Mouse (Mus musculus): ENCODE data around the gene Csrnp1. TPM values are rescaled to one million over a fixed set of nuclear protein-coding genes. Genes with fewer than 3 reads are reported as not detected.

Csrnp1 gene
- polyA plus RNA-seq, 1 experiment from 2014 or later, result 2.0 TPM

DNA sequence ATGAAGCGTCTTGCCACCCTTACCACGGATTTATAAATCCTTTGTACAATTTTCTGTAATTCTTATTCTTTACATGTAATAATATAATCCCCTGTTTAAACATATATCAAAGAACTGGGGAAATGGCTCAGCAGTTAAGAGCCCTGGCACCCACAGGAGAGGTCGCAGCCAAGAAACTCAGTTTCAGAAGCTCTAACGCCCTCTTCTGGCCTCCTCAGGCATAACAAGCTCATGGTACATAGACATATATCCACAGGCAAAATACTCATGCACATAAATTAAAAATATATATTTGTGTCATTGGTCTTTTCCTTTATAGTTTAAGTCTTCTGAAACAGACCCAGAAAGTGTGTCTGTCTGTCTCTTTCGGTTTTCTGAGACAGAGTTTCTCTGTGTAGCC lies 9.8 kb downstream of the Csrnp1 start:
- H3K4me2 ChIP-seq (ENCODE audit: low read length), result no peak overlapping the region
- H3K9ac ChIP-seq (replicated peaks; ENCODE audit: low read depth, low read length), result no peak overlapping the region
- no peak overlapping the region for H3K27ac ChIP-seq (ENCODE audit: low read length)
- 85% methylated on average over 5 of the region's 5 CpGs for WGBS
- H3K9me3 ChIP-seq (ENCODE audit: control insufficient read depth, low read length), result no peaks in the 10 kb centered on the region
- peaks cover 46% of the 10 kb centered on the region for H3K4me1 ChIP-seq (replicated peaks; ENCODE audit: control insufficient read depth, insufficient read depth, low read length)
- ATAC-seq, result no peak
- H3K4me3 ChIP-seq (replicated peaks; ENCODE audit: low read length), result no peak overlapping the region
- H3K36me3 ChIP-seq (ENCODE audit: control insufficient read depth, insufficient read depth), result no peaks in the 10 kb centered on the region
- H3K27me3 ChIP-seq (replicated peaks; ENCODE audit: control insufficient read depth, insufficient read depth, low read length), result no peaks in the 10 kb centered on the region

DNA sequence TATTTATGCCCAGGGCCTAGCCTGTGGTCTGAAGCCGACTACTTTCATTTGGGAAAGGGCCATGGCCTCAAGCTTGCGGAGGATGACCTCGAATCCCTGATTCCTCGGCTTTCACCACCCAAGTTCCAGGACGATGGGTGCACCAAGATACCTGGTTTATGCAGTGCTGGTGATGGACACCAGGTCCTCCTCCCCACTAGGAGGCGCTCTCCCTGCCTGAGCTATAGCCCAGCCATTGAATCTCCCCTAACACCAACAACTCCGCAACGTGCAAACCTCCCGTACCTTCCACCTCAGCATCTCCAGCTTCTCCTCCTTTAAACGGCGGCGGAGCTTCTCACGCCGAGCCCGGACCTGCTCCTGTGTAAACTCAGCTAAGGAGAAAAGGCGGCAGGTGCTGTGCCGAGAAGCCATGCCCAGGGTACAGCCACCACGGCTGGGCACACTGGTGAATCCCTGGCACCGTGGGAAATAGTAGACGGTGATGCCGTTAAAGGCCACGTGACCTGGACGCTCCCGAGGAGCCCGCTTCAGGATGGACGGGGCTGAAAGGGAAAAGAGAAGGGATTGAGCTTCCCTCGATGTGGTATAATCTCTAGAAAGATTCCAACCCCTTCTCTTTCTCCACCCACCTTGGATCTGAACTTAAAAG lies 10.5 kb downstream of the Csrnp1 start:
- Histone ChIP-seq H3K4me3 (replicated peaks; ENCODE audit: low read length) (no peak overlapping the region), H3K4me2 (ENCODE audit: low read length) (no peak overlapping the region), H3K4me1 (replicated peaks; ENCODE audit: control insufficient read depth, insufficient read depth, low read length) (peaks cover 46% of the 10 kb centered on the region), H3K9ac (replicated peaks; ENCODE audit: low read depth, low read length) (no peak overlapping the region), H3K27ac (ENCODE audit: low read length) (no peak overlapping the region), H3K27me3 (replicated peaks; ENCODE audit: control insufficient read depth, insufficient read depth, low read length) (no peaks in the 10 kb centered on the region), H3K9me3 (ENCODE audit: control insufficient read depth, low read length) (no peaks in the 10 kb centered on the region), H3K36me3 (ENCODE audit: control insufficient read depth, insufficient read depth) (no peaks in the 10 kb centered on the region)
- 96% methylated on average over 27 of the region's 27 CpGs for WGBS
- ATAC-seq, result no peak

DNA sequence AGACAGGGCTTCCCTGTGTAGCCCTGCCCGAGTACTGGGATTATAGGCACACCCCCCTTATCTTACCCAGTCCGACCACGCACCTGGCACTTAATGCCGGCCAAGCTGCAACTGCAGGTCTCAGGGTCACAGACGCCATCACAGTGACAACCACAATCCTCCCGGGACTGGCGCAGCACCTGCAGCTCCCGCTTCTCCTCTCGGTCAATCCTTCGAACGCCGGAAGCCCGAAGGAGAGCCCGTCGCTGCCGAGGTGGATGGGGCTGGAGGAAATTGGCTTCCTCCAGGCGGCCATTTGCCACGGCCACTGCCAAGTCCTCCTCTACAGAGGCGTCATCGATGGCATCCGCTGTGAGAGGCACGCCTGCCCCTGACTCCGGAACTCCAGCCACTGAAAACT lies 11.2 kb downstream of the Csrnp1 start:
- Histone ChIP-seq H3K27me3 (replicated peaks; ENCODE audit: control insufficient read depth, insufficient read depth, low read length) (no peaks in the 10 kb centered on the region), H3K27ac (ENCODE audit: low read length) (no peak overlapping the region), H3K36me3 (ENCODE audit: control insufficient read depth, insufficient read depth) (no peaks in the 10 kb centered on the region), H3K9me3 (ENCODE audit: control insufficient read depth, low read length) (no peaks in the 10 kb centered on the region), H3K4me1 (replicated peaks; ENCODE audit: control insufficient read depth, insufficient read depth, low read length) (peaks cover 41% of the 10 kb centered on the region), H3K4me3 (replicated peaks; ENCODE audit: low read length) (no peak overlapping the region), H3K9ac (replicated peaks; ENCODE audit: low read depth, low read length) (no peak overlapping the region), H3K4me2 (ENCODE audit: low read length) (no peak overlapping the region)
- 90% methylated on average over 23 of the region's 23 CpGs for WGBS
- no peak for ATAC-seq

DNA sequence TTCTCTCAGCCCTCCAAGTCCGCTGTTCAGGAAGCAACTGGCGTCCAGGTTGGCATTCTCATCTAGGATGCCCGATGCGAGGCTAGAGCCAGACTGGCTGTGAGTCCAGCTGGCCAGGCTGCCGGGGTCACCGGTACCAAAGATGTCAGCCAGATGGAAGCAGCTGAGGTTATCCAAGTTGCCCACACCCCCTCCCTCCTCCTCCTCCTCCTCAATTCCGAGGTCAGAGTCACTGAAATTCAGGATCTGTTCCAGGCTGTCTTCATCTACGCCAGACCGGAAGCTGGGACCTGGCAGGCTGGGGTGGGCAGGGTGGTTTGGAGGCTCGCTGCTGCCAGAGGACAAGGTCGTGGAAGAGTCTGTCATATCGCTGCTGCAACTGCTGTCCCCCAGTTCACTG lies 11.9 kb downstream of the Csrnp1 start:
- WGBS, result 83% methylated on average over 12 of the region's 12 CpGs
- no peaks in the 10 kb centered on the region for H3K36me3 ChIP-seq (ENCODE audit: control insufficient read depth, insufficient read depth)
- H3K4me3 ChIP-seq (replicated peaks; ENCODE audit: low read length), result no peak overlapping the region
- no peaks in the 10 kb centered on the region for H3K27me3 ChIP-seq (replicated peaks; ENCODE audit: control insufficient read depth, insufficient read depth, low read length)
- peaks cover 34% of the 10 kb centered on the region for H3K4me1 ChIP-seq (replicated peaks; ENCODE audit: control insufficient read depth, insufficient read depth, low read length)
- H3K27ac ChIP-seq (ENCODE audit: low read length), result no peak overlapping the region
- no peak overlapping the region for H3K4me2 ChIP-seq (ENCODE audit: low read length)
- no peak for ATAC-seq
- no peaks in the 10 kb centered on the region for H3K9me3 ChIP-seq (ENCODE audit: control insufficient read depth, low read length)
- no peak overlapping the region for H3K9ac ChIP-seq (replicated peaks; ENCODE audit: low read depth, low read length)

DNA sequence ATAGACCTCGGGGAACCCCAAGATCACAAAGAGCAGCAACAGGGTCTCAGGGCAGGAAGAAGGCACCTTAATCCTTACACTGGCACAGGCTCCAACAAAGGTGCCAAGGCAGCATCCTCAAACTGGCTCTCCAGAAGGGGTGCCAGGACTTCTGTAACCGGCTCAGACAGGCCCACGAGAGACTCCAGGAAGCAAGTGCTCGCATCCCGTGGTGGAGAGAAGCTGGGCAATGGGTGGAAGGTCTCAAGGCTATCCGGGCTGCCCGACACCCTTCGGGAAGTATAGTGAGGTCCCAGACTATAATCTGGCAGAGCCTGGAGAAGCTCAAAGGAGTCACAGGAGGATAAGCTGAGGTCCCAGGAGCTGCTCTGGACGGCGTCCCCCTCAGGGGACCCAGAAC lies 12.3 kb downstream of the Csrnp1 start:
- H3K4me1 ChIP-seq (replicated peaks; ENCODE audit: control insufficient read depth, insufficient read depth, low read length), result peaks cover 30% of the 10 kb centered on the region
- no peak for ATAC-seq
- no peaks in the 10 kb centered on the region for H3K36me3 ChIP-seq (ENCODE audit: control insufficient read depth, insufficient read depth)
- no peaks in the 10 kb centered on the region for H3K9me3 ChIP-seq (ENCODE audit: control insufficient read depth, low read length)
- no peak overlapping the region for H3K4me2 ChIP-seq (ENCODE audit: low read length)
- no peak overlapping the region for H3K4me3 ChIP-seq (replicated peaks; ENCODE audit: low read length)
- H3K27me3 ChIP-seq (replicated peaks; ENCODE audit: control insufficient read depth, insufficient read depth, low read length), result no peaks in the 10 kb centered on the region
- WGBS, result 77% methylated on average over 10 of the region's 10 CpGs
- no peak overlapping the region for H3K9ac ChIP-seq (replicated peaks; ENCODE audit: low read depth, low read length)
- no peak overlapping the region for H3K27ac ChIP-seq (ENCODE audit: low read length)

DNA sequence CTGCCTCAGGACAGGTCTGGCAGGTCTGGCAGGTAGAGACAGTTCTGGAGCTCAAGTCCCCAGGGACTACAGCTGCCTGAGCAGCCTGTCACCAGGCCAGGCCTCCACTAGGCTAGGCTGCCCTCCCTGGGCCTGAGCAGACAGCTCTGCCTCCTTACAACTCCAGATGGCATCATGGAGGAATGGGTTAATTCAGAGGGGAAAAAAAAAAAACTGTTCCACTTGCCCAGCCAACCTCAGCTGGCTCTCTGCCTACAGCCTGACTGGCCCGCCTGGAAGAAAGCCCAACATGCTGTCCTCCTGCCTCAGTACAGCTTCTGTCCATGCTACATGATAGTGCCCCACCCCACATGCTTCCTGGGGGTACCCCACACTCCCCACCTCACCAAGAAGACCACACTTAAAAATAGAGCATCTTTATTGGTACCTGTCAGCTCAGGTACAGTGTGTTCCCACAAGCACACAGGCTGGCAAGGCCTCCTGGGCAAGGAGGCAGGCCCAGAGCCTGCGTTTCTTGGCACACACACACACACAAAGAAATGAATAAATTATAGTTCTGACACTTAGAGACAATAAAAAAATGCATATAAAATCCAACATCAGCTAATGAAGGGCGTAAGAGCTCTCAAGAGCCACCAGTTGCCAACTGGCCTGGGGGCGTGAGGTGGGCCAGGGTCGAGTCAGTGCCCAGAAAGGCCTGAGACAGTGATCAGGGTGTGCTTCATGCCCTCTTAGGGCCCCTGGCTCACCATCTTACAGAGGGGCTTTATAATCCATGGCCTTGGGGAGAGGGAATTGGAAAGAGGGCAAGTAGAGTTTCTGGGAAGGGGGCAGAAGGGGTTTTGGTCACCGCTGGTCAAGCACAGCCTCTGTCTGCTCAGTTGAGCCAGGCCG lies 13.4 kb downstream of the Csrnp1 start:
- H3K4me1 ChIP-seq (replicated peaks; ENCODE audit: control insufficient read depth, insufficient read depth, low read length), result peaks cover 27% of the 10 kb centered on the region
- no peak overlapping the region for H3K4me3 ChIP-seq (replicated peaks; ENCODE audit: low read length)
- H3K4me2 ChIP-seq (ENCODE audit: low read length), result no peak overlapping the region
- no peak overlapping the region for H3K9ac ChIP-seq (replicated peaks; ENCODE audit: low read depth, low read length)
- peak overlapping the region; percentile 82 for H3K27ac ChIP-seq (ENCODE audit: low read length)
- H3K27me3 ChIP-seq (replicated peaks; ENCODE audit: control insufficient read depth, insufficient read depth, low read length), result no peaks in the 10 kb centered on the region
- no peaks in the 10 kb centered on the region for H3K36me3 ChIP-seq (ENCODE audit: control insufficient read depth, insufficient read depth)
- 51% methylated on average over 7 of the region's 7 CpGs for WGBS
- ATAC-seq, result peak; percentile 81
- no peaks in the 10 kb centered on the region for H3K9me3 ChIP-seq (ENCODE audit: control insufficient read depth, low read length)

DNA sequence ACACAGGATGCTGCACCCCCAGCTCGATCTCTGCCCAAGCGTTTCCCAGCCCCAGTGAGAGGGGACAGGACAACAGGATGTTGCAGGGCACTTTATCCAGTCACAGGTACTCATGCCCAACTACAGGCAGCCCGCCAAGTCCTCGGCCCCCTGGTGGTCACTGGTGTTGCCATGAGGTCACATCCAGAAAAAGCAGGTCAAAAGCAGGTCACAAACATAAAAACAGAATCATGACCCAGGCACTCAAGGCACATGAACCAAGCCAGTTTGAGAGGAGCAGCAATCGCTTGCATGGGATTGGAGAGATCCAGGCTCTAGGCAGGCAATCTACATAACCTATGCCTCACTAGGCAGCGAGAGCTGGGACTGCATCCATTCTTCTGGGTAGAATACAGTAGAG lies 14.2 kb downstream of the Csrnp1 start:
- no peak overlapping the region for H3K4me2 ChIP-seq (ENCODE audit: low read length)
- H3K27ac ChIP-seq (ENCODE audit: low read length), result peak overlapping the region; percentile 82
- peak; percentile 21; the same call in 1 of the 2 replicates for ATAC-seq
- H3K9ac ChIP-seq (replicated peaks; ENCODE audit: low read depth, low read length), result no peak overlapping the region
- WGBS, result 39% methylated on average over 6 of the region's 6 CpGs
- no peak overlapping the region for H3K4me3 ChIP-seq (replicated peaks; ENCODE audit: low read length)
- no peaks in the 10 kb centered on the region for H3K36me3 ChIP-seq (ENCODE audit: control insufficient read depth, insufficient read depth)
- H3K27me3 ChIP-seq (replicated peaks; ENCODE audit: control insufficient read depth, insufficient read depth, low read length), result no peaks in the 10 kb centered on the region
- no peaks in the 10 kb centered on the region for H3K9me3 ChIP-seq (ENCODE audit: control insufficient read depth, low read length)
- H3K4me1 ChIP-seq (replicated peaks; ENCODE audit: control insufficient read depth, insufficient read depth, low read length), result peaks cover 27% of the 10 kb centered on the region

DNA sequence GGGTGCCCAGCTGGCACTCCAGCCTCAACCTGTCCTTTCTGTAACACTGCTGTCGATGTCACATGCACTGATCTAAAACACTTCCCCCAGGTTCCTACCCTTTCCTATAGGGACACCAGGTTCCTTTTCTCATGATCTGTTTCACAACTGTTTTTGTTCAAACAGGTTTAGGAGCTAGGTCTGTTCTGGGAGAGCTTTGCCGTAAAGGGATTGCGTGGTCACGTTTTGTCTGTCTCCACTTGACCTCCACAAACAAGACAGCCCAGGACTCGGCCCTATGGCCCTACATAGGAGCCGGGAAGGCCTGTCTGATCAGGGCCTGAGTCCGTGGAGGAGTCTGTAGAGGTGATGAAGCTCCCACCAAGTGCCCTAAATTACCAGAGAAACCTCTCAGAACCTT lies 14.6 kb downstream of the Csrnp1 start:
- Histone ChIP-seq H3K27ac (ENCODE audit: low read length) (no peak overlapping the region), H3K27me3 (replicated peaks; ENCODE audit: control insufficient read depth, insufficient read depth, low read length) (no peaks in the 10 kb centered on the region), H3K4me1 (replicated peaks; ENCODE audit: control insufficient read depth, insufficient read depth, low read length) (peaks cover 27% of the 10 kb centered on the region), H3K9me3 (ENCODE audit: control insufficient read depth, low read length) (no peaks in the 10 kb centered on the region), H3K36me3 (ENCODE audit: control insufficient read depth, insufficient read depth) (no peaks in the 10 kb centered on the region), H3K4me3 (replicated peaks; ENCODE audit: low read length) (no peak overlapping the region), H3K9ac (replicated peaks; ENCODE audit: low read depth, low read length) (no peak overlapping the region), H3K4me2 (ENCODE audit: low read length) (no peak overlapping the region)
- WGBS, result 86% methylated on average over 7 of the region's 7 CpGs
- no peak for ATAC-seq

DNA sequence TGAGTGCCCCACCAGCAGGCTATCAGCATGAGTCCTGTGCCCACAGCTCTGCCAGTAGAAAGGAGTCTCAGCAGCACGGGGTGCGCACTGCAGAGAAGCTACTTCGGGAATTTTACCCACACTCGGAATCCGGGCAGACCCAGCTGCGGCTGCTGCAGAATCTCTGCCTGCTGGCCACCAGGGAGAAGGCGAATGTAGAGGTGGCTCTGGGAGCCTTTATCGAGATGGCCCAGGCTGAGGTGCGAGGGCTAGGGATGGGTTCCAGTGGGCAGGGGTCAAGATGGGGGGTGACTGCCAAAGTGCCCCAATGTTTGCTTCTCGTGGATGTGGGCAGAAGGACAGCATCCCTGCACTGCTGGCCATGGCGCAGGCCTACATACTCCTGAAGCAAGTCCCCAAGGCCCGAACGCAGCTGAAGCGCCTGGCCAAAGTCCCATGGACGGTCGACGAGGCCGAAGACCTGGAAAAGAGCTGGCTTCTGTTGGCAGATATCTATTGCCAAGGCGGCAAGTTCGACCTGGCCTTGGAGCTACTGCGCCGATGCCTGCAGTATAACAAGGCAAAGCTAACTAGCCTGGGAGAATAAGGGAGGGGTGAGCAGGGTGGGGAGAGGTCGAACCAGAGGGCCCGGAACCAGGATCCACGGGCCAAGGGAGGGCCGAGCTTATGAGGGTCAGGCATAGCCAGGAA lies 18.1 kb downstream of the Csrnp1 start:
- no peak overlapping the region for H3K9ac ChIP-seq (replicated peaks; ENCODE audit: low read depth, low read length)
- no peak overlapping the region for H3K27ac ChIP-seq (ENCODE audit: low read length)
- no peaks in the 10 kb centered on the region for H3K9me3 ChIP-seq (ENCODE audit: control insufficient read depth, low read length)
- H3K4me2 ChIP-seq (ENCODE audit: low read length), result no peak overlapping the region
- no peak for ATAC-seq
- WGBS, result 86% methylated on average over 26 of the region's 26 CpGs
- no peak overlapping the region for H3K4me3 ChIP-seq (replicated peaks; ENCODE audit: low read length)
- no peaks in the 10 kb centered on the region for H3K27me3 ChIP-seq (replicated peaks; ENCODE audit: control insufficient read depth, insufficient read depth, low read length)
- H3K4me1 ChIP-seq (replicated peaks; ENCODE audit: control insufficient read depth, insufficient read depth, low read length), result peaks cover 18% of the 10 kb centered on the region
- no peaks in the 10 kb centered on the region for H3K36me3 ChIP-seq (ENCODE audit: control insufficient read depth, insufficient read depth)
